Mouse (Mus musculus): ENCODE results near the gene Sec16a. TPM values are rescaled to one million over a fixed set of nuclear protein-coding genes. Genes with fewer than 3 reads are reported as not detected.

The Sec16a gene
- polyA plus RNA-seq, 1 experiment from 2014 or later = 16.7 TPM

DNA sequence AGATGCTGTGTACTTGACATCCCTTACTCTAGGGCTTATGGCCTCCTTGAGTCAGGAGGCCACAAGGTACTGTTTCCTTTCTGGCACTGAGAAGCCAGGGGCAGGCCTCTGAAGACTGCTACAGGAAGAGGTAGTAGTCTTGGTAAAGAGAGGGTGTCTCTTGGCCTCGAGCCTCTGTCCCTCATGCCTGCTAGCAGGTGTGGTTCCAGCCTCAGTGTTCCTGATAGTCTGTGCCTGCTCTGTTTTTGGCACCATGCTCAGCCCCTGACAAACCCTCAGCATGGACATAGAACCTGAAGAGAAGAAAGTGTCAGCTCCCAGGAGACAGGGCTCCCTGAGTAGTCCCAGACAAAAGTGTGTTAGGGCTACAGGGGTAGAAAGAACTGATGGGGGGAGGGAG lies 2.4 kb upstream of the Sec16a start:
- 84% methylated on average over 1 of the region's 1 CpGs for WGBS
- no peak overlapping the region for H3K4me2 ChIP-seq
- H3K27ac ChIP-seq (replicated peaks) = no peak overlapping the region
- H3K4me3 ChIP-seq (replicated peaks) = no peak overlapping the region
- H3K27me3 ChIP-seq (replicated peaks) = no peaks in the 10 kb centered on the region
- no peaks in the 10 kb centered on the region for H3K9me3 ChIP-seq (replicated peaks)
- peak overlapping the region; percentile 34; the same call in 1 of the 2 replicates for H3K9ac ChIP-seq (replicated peaks)
- ATAC-seq (ENCODE audit: low FRiP score) = no peak
- H3K36me3 ChIP-seq = no peaks in the 10 kb centered on the region
- peaks cover 56% of the 10 kb centered on the region for H3K4me1 ChIP-seq

DNA sequence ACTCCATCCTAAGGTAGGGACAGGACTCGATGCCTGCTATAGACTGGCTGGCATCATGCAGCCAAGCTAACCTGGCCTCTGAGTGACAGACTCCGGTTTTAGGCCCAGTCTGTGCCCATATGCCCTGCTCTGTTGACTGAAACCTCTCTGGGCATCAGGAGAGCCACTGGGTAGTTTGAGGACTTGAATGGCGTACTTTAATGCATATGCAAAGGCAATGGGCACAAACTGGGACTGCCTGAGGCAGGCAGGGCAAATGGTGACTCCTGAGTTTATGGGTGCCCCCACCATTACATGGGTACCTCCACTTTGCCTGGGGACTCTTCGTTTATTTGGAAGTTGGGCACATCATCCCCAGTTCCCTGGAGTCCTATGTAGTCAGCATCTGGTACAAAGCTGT lies 1.7 kb upstream of the Sec16a start:
- Histone ChIP-seq H3K9ac (replicated peaks) (peak overlapping the region; percentile 70), H3K4me3 (replicated peaks) (peak overlapping the region; percentile 68), H3K36me3 (peaks cover 2% of the 10 kb centered on the region), H3K27ac (replicated peaks) (peak overlapping the region; percentile 94; the same call in 1 of the 2 replicates), H3K4me1 (peaks cover 62% of the 10 kb centered on the region), H3K9me3 (replicated peaks) (no peaks in the 10 kb centered on the region), H3K27me3 (replicated peaks) (no peaks in the 10 kb centered on the region), H3K4me2 (peak overlapping the region; percentile 93)
- no peak for ATAC-seq (ENCODE audit: low FRiP score)
- 67% methylated on average over 4 of the region's 4 CpGs for WGBS

DNA sequence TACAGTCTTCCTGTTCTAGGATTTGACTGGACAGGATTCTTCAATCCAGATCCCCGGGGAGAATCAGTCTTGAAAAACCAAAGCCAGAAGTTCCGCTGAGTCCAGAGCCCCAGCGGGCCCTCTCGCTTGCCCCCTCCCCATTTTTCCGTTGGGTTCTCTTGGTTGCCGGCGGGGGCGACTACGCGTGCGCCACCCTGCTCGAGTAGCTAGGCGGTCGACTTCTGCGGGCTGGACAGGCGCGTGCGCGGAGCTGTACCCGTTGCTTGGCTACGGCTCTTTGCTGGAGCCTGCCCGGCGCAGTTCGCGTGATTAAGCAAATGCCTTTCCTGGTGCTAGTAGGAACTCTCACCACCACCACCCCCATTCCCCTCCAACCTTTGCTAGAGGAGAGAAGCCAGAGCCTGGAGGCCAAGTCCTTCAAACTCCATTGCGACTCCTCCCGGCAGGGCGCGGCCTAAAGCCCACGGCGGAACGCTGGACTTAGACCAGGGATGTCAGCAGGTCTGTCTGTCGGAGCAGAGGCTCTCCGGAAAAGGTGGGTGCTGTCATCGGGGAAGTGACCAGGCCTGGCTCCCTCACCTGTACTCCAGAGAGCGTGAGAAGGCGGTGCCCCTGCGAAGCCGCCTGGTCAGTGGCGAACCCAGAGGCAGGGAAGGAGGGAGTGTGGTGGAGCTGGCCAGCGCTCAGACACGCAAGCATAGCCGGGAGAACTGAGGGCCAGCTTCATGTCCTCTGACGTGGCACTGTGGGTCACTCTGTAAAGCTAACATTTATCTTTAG lies 840 bp upstream of the Sec16a start:
- H3K27ac ChIP-seq (replicated peaks) = peak overlapping the region; percentile 94
- H3K27me3 ChIP-seq (replicated peaks) = no peaks in the 10 kb centered on the region
- ATAC-seq (ENCODE audit: low FRiP score) = peak; percentile 93
- peak overlapping the region; percentile 68 for H3K4me3 ChIP-seq (replicated peaks)
- H3K4me1 ChIP-seq = peaks cover 64% of the 10 kb centered on the region
- peak overlapping the region; percentile 93 for H3K4me2 ChIP-seq
- H3K9ac ChIP-seq (replicated peaks) = peak overlapping the region; percentile 70
- peaks cover 10% of the 10 kb centered on the region for H3K36me3 ChIP-seq
- H3K9me3 ChIP-seq (replicated peaks) = no peaks in the 10 kb centered on the region
- WGBS = under 1% methylated on average over 44 of the region's 44 CpGs

DNA sequence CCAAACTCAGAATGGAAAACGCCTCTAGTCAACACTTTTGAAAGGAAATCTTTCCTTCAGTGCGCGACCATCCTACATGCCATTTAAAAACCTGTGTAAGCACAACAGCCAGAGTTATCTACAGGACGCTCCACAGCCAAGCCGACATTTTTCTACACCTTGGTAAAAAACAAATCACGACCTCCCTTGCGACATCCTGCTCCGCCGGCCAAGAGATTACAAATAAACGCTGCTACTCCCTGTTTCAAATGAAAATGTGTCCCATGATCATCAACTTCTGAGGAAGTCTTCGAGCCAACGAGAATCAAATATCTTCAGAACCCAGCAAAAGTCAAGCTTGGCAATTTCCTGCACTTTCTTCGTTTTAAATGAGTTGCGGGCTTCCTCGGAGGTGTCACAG lies 648 bp downstream of the Sec16a start:
- H3K27me3 ChIP-seq (replicated peaks) = no peaks in the 10 kb centered on the region
- H3K27ac ChIP-seq (replicated peaks) = peak overlapping the region; percentile 88
- peaks cover 25% of the 10 kb centered on the region for H3K36me3 ChIP-seq
- peak overlapping the region; percentile 74 for H3K9ac ChIP-seq (replicated peaks)
- no peaks in the 10 kb centered on the region for H3K9me3 ChIP-seq (replicated peaks)
- no peak for ATAC-seq (ENCODE audit: low FRiP score)
- peak overlapping the region; percentile 66 for H3K4me2 ChIP-seq
- H3K4me1 ChIP-seq = peaks cover 59% of the 10 kb centered on the region
- H3K4me3 ChIP-seq (replicated peaks) = peak overlapping the region; percentile 68
- 6% methylated on average over 15 of the region's 15 CpGs for WGBS

DNA sequence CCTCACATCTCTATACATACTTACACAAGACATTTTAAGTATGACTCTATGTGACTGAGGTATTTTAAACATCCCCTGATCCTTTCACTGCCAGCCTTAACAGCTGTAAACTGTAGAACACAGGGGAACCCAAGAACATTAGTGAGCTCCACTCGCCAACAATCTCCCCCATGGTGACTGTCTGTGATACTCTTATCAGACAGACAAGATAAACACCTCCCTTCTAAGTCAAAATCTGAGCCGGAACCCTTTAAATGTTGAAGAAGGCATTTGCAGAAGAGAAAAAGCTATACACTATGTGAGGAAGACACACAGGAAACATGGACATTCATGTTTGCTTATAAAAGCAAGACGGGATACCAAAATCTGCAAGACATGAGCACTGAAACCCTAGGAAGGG lies 1.1 kb downstream of the Sec16a start:
- Histone ChIP-seq H3K9me3 (replicated peaks) (no peaks in the 10 kb centered on the region), H3K4me2 (peak overlapping the region; percentile 66), H3K36me3 (peaks cover 30% of the 10 kb centered on the region), H3K27me3 (replicated peaks) (no peaks in the 10 kb centered on the region), H3K9ac (replicated peaks) (peak overlapping the region; percentile 74), H3K4me3 (replicated peaks) (peak overlapping the region; percentile 68), H3K27ac (replicated peaks) (no peak overlapping the region), H3K4me1 (peaks cover 59% of the 10 kb centered on the region)
- 57% methylated on average over 3 of the region's 3 CpGs for WGBS
- ATAC-seq (ENCODE audit: low FRiP score) = no peak

GRCm38 (mm10) chr2:26442843-26443242 lies 2.2 kb downstream of the Sec16a start:
- no peak overlapping the region for H3K4me3 ChIP-seq (replicated peaks)
- peaks cover 59% of the 10 kb centered on the region for H3K4me1 ChIP-seq
- no peak overlapping the region for H3K27ac ChIP-seq (replicated peaks)
- H3K27me3 ChIP-seq (replicated peaks) = no peaks in the 10 kb centered on the region
- H3K4me2 ChIP-seq = peak overlapping the region; percentile 66
- no peak overlapping the region for H3K9ac ChIP-seq (replicated peaks)
- ATAC-seq (ENCODE audit: low FRiP score) = no peak
- H3K36me3 ChIP-seq = peaks cover 40% of the 10 kb centered on the region
- 72% methylated on average over 1 of the region's 1 CpGs for WGBS
- no peaks in the 10 kb centered on the region for H3K9me3 ChIP-seq (replicated peaks)

DNA sequence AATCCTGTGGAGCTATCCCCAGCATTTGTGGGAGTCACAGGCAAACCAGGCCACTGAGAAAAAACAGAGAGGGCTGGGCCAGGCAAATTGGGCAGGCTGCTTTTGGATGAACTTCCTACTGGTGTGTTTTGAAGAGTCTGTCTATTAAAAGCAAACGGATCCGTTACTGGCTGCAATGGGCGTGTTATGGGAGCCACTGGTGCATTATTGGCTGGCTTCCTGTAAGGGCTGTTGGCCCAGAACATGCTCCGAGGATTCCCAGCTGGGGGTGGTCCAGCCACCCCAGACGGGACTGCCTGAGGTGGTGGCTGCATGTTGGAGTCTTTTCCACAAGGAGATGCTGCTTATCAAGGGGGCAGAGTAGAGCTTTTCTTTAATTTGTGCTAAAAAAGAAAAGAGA lies 3.3 kb downstream of the Sec16a start:
- WGBS = 74% methylated on average over 5 of the region's 5 CpGs
- Histone ChIP-seq H3K4me2 (no peak overlapping the region), H3K9ac (replicated peaks) (no peak overlapping the region), H3K27ac (replicated peaks) (no peak overlapping the region), H3K4me1 (peaks cover 56% of the 10 kb centered on the region), H3K4me3 (replicated peaks) (no peak overlapping the region), H3K27me3 (replicated peaks) (no peaks in the 10 kb centered on the region), H3K9me3 (replicated peaks) (no peaks in the 10 kb centered on the region), H3K36me3 (peaks cover 44% of the 10 kb centered on the region)
- ATAC-seq (ENCODE audit: low FRiP score) = no peak

- Histone ChIP-seq H3K4me3 (replicated peaks) (no peak overlapping the region), H3K9me3 (replicated peaks) (no peaks in the 10 kb centered on the region), H3K36me3 (peaks cover 44% of the 10 kb centered on the region), H3K27me3 (replicated peaks) (no peaks in the 10 kb centered on the region), H3K4me2 (no peak overlapping the region), H3K9ac (replicated peaks) (no peak overlapping the region), H3K27ac (replicated peaks) (no peak overlapping the region), H3K4me1 (peaks cover 53% of the 10 kb centered on the region)
- ATAC-seq (ENCODE audit: low FRiP score) = no peak
- 99% methylated on average over 4 of the region's 4 CpGs for WGBS
These were observed 3.8 kb downstream of the Sec16a start for GRCm38 (mm10) chr2:26441261-26441660.

GRCm38 (mm10) chr2:26439671-26440070 lies 5.3 kb downstream of the Sec16a start:
- Histone ChIP-seq H3K9me3 (replicated peaks) (no peaks in the 10 kb centered on the region), H3K27ac (replicated peaks) (no peak overlapping the region), H3K27me3 (replicated peaks) (no peaks in the 10 kb centered on the region), H3K9ac (replicated peaks) (no peak overlapping the region), H3K4me2 (no peak overlapping the region), H3K36me3 (peaks cover 58% of the 10 kb centered on the region), H3K4me3 (replicated peaks) (no peak overlapping the region), H3K4me1 (peaks cover 50% of the 10 kb centered on the region)
- ATAC-seq (ENCODE audit: low FRiP score) = no peak
- WGBS = 97% methylated on average over 6 of the region's 6 CpGs

DNA sequence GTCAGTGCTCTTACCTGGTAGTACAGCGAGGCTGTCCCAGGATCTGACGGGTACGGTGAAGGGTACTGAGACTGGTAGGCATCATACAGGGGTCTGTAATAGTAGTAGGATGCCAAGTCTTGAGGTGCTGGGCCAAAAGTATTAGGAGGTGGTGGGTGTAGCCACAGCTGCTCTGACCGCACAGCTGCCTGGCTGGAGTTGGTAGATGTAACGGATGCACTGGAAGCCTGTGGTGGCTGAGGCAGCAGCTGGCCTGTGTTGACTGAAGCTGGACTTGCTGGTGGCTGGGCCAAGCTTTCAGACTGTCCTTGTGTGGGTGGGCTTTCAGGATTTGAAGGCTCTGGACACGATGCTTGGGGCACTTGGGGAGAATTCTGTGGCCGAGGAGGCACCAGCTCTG lies 6.6 kb downstream of the Sec16a start:
- no peaks in the 10 kb centered on the region for H3K9me3 ChIP-seq (replicated peaks)
- H3K4me1 ChIP-seq = peaks cover 39% of the 10 kb centered on the region
- H3K4me3 ChIP-seq (replicated peaks) = no peak overlapping the region
- no peaks in the 10 kb centered on the region for H3K27me3 ChIP-seq (replicated peaks)
- H3K4me2 ChIP-seq = no peak overlapping the region
- no peak for ATAC-seq (ENCODE audit: low FRiP score)
- no peak overlapping the region for H3K27ac ChIP-seq (replicated peaks)
- 0 out of 2 replicates have a peak overlapping the region, but pooled peaks have one; percentile 5 for H3K9ac ChIP-seq (replicated peaks)
- peaks cover 69% of the 10 kb centered on the region for H3K36me3 ChIP-seq
- 87% methylated on average over 7 of the region's 7 CpGs for WGBS

- H3K36me3 ChIP-seq = peaks cover 81% of the 10 kb centered on the region
- 0 out of 2 replicates have a peak overlapping the region, but pooled peaks have one; percentile 4 for H3K9ac ChIP-seq (replicated peaks)
- 84% methylated on average over 4 of the region's 4 CpGs for WGBS
- H3K27me3 ChIP-seq (replicated peaks) = no peaks in the 10 kb centered on the region
- H3K4me1 ChIP-seq = peaks cover 30% of the 10 kb centered on the region
- no peak overlapping the region for H3K27ac ChIP-seq (replicated peaks)
- no peak overlapping the region for H3K4me2 ChIP-seq
- ATAC-seq (ENCODE audit: low FRiP score) = no peak
- H3K9me3 ChIP-seq (replicated peaks) = no peaks in the 10 kb centered on the region
- no peak overlapping the region for H3K4me3 ChIP-seq (replicated peaks)
These were observed 7.8 kb downstream of the Sec16a start for GRCm38 (mm10) chr2:26437221-26437620.

DNA sequence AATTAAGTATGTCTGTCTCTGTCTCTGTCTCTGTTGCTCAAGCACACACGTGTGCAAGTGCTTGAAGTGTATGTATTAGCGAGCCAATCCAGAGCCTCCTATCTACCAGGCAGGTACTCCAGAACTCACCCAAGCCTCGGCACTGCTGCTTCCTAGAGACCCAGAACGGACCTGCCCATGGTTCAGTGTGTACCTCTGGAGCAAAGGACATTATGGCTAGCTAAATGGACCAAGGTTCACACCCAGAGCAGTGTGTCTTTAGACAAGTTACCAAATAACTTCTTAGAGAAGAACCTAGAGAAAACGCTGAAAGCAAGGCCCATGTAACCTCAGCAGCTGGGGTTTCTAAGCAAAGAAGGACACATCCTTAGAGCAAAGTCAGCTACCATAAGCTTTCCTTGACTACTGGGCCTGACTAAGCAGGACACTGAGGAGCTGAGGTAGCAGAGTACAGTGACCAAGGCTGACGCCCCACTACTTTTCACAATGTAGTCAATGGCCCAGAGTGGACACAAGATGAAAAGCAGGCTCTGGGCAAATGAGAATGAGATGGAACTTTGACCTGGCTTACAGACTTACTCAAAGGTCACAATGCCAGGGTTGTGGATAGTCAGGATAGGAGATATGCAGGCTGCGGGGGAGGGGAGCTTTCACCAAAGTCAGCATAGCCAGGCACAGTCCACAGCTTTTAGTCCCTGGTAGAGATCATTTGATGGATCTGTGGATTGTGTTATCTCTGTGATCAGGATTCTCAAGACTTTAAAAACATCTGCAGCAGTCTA lies 10.0 kb downstream of the Sec16a start:
- Histone ChIP-seq H3K36me3 (peaks cover 78% of the 10 kb centered on the region), H3K4me2 (no peak overlapping the region), H3K27ac (replicated peaks) (no peak overlapping the region), H3K4me3 (replicated peaks) (no peak overlapping the region), H3K4me1 (peaks cover 26% of the 10 kb centered on the region), H3K27me3 (replicated peaks) (no peaks in the 10 kb centered on the region), H3K9me3 (replicated peaks) (no peaks in the 10 kb centered on the region), H3K9ac (replicated peaks) (no peak overlapping the region)
- 94% methylated on average over 7 of the region's 7 CpGs for WGBS
- ATAC-seq (ENCODE audit: low FRiP score) = no peak

All from neural tube, embryonic 15.5 days (tissue).